Mouse (Mus musculus) gastrocnemius, postnatal 14 days (tissue): ENCODE results near the gene Nelfcd. TPM values are rescaled to one million over a fixed set of nuclear protein-coding genes. Genes with fewer than 3 reads are reported as not detected.

Source experiments
- DNase-seq: peaks from one replicate; pipeline ENCODE4 v3.0.0; 2021; ENCODE audit warnings: mixed read lengths
- intact Hi-C: fragments of 180-260 bp; cut with DNase I; formaldehyde crosslinking; loops from one replicate; pipeline ENCODE4 v1.15.1; 2025; ENCODE audit warnings: low total_unique reads
- total RNA-seq, 2 experiments: library from RNA; stranded (reverse); gene quantifications; 2 replicates each; pipeline ENCODE4 v1.2.3; 2021

Gene Nelfcd
- total RNA-seq, 2 experiments from 2014 or later: 28.5 to 29.4 TPM

- no peak for DNase-seq
- intact Hi-C loops: no loop called here
These were observed 20.6 kb downstream of the Nelfcd start for GRCm38 (mm10) chr2:174436076-174436701.

GRCm38 (mm10) chr2:174436916-174437696 lies 21.5 kb downstream of the Nelfcd start:
- intact Hi-C loops: no loop called here
- no peak for DNase-seq

DNA sequence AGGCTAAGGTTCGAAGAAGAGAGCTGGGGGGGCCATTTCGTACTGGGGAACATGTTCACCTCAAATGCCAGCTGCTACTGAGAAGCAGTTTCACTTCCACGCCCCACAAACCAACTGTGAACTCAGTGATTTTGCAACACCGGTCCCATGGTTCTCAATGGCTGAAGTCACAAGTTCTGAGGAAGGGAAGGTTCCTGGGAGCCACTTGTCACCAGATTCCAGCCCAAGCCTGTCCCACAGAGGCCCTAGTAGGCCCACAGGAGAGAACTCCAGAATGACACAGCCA lies 22.0 kb downstream of the Nelfcd start:
- intact Hi-C loops: no loop called here
- no peak for DNase-seq

DNA sequence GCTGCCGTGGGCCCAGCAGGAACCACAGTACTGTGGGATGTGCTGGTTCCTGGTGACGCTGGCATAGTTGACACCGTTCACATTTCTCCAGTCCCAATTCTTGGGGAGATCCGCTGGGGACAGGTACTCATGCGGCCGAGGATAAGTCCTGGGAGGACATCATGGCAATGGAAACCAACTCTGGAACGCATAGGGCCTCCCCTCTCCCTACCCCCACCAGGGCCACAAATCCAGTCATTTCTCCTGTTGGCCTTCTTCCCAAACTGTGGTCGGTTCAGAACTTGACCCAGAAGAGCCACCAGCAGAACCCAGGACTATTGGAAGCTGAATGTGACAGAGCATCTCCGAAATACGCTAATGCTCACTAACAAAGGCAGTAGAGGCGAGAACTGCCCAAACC lies 22.6 kb downstream of the Nelfcd start:
- intact Hi-C loops: no loop called here
- DNase-seq: no peak

DNA sequence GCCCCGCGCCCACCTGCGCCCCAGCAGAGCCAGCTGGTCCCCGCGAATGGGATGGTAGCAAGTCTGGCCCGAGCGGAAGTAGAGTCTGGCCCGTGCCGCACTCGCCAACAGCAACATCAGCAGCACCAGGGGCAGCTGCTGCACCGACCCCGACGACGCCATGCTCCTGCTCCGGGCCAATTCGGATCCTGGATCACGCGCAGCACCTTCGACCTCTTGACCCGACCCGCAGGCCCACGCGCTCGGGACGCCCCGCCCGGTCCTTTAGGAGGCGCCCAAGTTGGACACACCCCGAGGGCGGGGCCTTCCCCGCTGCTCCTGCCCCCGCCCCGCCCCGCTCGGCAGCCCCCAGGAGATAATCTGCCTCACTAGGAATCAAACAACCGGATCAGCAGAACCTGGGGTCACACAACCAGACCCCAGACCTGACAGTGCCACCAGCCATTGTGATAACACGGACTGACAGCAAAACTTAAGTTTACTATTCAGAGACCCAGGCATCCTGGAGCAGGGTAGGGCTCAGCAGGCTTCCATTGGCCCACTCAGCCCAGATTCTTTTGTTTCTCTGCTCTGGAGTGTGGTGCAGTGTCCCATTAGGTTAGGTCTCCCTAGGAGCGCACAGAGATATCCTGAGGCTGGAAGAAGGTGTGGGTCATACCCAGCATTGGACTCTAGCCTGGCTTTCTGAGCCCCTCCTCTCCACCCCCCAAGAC lies 23.3 kb downstream of the Nelfcd start, which contains the start of gene Ctsz:
Gene Ctsz, minus strand, starts transcription at position 303 of the 713 bp plus-strand sequence.
- intact Hi-C loops: no loop called here
- DNase-seq: peak; percentile 81

- intact Hi-C loops: no loop called here
- no peak for DNase-seq
These were observed 23.8 kb downstream of the Nelfcd start for GRCm38 (mm10) chr2:174439450-174439838.

- intact Hi-C loops: no loop called here
- DNase-seq: no peak
These were observed 24.4 kb downstream of the Nelfcd start for GRCm38 (mm10) chr2:174439961-174440360.

DNA sequence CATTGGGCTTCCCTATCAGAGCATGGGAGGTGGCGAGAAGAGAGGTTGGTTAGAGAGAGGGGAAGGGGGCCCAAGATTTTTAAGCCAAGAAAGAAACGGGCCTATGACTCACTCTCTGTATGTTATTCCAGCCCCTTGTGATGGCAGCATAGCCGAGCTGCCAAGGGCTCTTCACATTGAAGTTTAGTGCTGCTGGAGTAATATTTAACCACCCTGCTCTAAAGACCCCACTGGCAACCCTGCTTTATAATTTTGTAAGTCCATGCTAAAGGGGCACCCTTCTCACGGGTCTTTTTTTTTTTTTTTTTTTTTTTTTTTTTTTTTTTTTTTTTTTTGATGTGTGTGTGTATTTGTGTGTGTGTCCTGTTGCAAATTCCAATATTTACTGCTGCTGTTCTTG lies 26.3 kb downstream of the Nelfcd start:
- intact Hi-C loops: no loop called here
- no peak for DNase-seq

DNA sequence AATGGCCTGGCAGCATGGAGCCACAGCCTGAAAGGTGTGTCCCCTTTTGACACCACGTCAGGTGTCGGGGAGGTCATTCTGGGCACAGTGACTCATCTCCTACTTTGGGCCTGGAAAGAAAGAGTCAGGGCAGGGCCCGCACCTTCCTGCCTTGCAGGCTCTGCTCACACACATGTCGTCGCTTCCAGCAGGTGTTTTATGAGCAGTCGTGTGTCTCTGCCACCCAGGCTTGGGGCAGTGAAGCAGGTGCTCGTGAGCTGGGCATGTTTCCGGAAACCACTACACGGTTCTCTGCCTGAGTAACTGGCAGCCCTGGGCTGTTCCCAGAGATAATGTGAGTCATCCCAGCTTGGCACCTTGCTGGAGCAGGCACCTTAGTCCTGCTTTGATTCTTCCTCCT lies 26.9 kb downstream of the Nelfcd start:
- intact Hi-C loops: no loop called here
- no peak for DNase-seq

DNA sequence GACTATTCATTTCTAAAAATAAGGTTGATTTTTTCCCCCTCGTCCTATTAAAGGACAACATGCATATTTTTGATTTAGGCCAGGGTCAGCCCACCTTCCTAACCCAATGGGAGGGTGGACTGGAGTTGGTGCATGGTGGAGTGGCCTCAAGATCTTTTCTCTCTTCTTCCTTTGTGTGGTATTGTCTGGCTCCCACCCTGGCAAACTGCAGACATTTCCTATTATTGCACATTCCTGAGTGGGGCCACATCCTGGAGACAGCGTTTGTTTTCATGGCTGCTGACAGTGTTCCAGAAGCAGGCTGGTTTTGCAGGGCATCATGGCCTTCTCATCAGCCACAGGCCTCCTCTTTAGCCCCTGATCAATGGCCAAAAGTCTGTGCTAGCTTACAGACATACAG lies 27.4 kb downstream of the Nelfcd start:
- intact Hi-C loops: no loop called here
- DNase-seq: no peak

- intact Hi-C loops: no loop called here
- no peak for DNase-seq
These were observed 28.8 kb downstream of the Nelfcd start for GRCm38 (mm10) chr2:174444359-174444758.

DNA sequence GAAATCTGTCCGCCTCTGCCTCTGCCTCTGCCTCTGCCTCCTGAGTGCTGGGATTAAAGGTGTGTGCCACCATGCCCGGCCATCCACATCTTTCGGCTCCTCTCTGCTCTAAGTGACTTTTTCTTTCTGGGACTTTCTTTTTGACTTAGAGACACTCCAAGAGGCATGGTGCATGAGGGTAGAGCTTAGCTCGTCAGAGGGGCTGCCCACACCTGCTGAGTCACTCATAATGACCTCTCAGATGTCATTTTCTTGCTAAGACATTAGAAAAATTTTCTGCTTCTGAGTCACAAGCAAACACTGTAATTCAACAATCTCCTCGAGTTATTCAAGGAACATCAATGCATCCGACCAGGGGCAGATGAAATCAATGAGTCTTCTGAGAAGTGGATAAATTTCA lies 29.4 kb downstream of the Nelfcd start:
- no peak for DNase-seq
- intact Hi-C loops: no loop called here

GRCm38 (mm10) chr2:174446492-174446891 lies 30.9 kb downstream of the Nelfcd start:
- intact Hi-C loops: no loop called here
- DNase-seq: no peak

DNA sequence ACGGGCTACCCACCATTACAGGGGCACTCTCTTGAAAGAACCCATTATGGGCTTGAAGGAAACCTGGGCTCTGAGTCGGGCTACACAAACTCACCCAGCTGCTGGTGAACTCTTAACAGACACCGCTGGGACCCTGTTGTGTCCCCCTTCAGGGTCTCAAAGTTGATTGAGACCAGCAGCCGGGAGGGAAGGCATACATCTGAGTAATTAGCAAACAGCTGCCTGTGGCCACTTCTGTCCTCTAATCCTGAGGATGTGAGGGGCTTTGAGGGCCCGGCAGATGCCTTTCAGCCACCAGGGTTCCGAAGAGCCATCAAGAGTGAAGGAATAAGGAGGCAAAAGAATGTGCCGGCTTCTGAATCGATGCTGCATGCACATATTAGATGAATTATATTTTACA lies 31.3 kb downstream of the Nelfcd start:
- intact Hi-C loops: no loop called here
- DNase-seq: no peak

DNA sequence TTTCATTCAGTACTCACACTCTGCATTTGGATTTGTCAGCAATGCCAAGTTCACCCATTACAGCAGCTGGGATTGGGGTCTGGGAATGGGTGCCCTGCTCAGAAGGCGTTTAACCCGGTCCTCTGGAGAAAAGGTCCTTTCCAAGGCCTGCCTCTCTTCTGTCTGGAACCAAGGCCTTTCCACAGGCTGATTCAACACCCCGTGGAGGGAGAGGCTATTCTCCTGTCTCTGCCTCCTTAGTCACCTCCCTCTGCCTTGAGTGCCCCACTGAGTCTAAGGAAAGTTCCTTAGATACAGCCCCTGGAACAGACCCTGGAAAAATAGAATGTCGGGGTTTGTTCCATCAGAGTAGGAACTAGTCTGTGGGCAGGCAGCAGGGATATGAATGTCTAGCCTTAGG lies 32.8 kb downstream of the Nelfcd start:
- no peak for DNase-seq
- intact Hi-C loops: no loop called here

DNA sequence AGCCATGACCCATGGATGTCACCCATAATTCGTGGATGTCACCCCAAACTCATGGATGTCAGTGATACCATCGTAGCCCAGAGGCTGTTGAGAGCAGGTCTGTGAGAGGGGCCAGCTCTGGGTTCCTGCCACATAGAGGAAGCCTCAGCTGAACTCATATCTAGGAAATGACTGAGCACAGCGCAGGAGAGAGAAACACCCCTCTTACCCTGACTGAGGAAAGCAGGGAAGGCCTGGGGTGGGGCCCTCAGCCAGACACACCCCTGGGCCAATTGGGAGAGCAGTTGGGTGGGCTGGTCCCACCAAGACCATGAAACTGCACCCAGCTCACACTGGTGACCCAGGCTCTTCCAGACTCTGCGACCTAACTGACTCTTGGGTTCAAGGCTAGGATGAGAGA lies 34.7 kb downstream of the Nelfcd start, which contains the start of gene Tubb1:
Gene Tubb1, plus strand, starts transcription at position 343 of the 400 bp plus-strand sequence.
- no peak for DNase-seq
- intact Hi-C loops: no loop called here

DNA sequence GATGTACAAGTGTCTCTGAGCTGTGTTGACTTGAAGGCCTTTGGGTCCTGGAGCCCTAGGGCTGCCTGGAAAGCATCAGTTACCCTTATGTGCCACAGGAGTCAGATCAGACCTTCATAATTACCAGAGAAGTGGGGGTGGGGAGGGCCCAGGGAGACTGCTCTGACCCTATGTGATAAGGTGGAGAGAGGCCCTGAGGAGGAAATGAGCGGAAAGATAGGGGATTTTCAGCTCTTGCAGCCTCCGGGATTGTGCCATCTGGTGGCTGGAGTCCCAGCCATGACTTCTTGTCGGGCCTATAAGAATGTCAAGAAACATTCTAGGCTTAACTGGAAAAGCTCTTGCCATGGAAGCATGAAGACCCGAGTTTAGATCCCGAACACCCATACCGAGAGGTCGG lies 38.1 kb downstream of the Nelfcd start:
- no peak for DNase-seq
- intact Hi-C loops: no loop called here

- intact Hi-C loops: no loop called here
- DNase-seq: no peak
These were observed 43.8 kb downstream of the Nelfcd start for GRCm38 (mm10) chr2:174459365-174459764.

DNA sequence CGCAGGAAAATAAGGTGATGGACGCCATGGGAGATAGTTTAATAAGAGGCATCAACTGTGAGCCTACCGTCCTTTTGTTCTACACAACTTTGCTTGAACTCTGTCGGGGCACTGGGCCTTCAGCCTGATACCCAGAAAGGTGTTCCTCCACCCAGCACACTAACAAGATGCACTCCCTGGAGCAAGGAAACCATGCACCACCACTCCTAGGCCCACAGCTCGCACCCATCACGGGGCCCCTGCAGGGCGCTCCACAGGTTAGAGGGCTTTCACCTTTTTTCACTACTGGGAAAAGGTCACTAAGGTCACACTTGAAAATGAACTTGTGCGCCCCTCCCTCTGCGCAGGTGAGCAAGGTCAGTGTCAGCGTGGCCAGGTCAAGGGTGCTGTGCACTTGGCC lies 47.8 kb downstream of the Nelfcd start:
- intact Hi-C loops: no loop called here
- DNase-seq: no peak

DNA sequence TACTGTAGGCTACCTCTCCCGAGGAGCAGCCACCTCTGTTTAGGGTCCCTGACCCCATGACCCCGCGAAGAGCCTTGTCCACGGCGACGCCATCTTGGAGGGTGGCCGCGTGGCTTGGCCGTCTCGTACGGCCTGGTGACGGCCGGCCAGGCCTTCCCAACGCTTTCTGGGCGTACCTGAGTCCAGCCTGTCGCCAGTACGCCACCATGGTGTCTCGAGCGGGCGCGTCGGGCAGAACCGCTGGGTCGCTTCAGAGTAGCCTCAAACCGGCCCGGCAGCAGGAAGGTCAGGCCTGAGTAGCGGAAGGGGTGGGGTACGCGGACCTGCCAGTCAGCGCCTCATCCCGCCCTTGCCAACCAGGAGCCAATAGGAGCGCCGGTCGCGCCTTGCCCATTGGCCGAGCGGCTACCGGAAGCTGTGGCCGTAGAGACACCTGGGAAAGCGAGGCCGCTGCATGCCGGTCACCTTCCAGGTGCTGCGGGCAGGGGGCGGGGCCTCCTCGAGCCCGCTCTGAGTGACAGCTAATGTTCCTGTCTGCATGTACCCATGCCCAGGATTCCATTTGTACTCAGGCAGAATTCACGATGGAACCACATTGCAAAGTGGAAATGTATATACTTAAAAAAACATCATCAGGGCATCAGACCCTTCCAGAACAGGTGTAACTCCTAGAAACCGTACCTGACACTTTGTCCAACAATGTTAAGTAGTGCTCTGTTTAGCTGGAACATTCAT lies 48.4 kb downstream of the Nelfcd start, which contains the start of gene Atp5e:
Gene Atp5e, minus strand, starts transcription at position 317 of the 735 bp plus-strand sequence.
- peak; percentile 96 for DNase-seq
- intact Hi-C loops: no loop called here
